Mouse (Mus musculus) spleen, embryonic (tissue): ENCODE results near the gene Padi4.

Source experiments
- CTCF ChIA-PET: fragments of 350-600 bp; sonication (Branson Sonifier 250); formaldehyde crosslinking; loops from one replicate; lab custom pipeline; 2022; lab: Charles Lee

The Padi4 gene

DNA sequence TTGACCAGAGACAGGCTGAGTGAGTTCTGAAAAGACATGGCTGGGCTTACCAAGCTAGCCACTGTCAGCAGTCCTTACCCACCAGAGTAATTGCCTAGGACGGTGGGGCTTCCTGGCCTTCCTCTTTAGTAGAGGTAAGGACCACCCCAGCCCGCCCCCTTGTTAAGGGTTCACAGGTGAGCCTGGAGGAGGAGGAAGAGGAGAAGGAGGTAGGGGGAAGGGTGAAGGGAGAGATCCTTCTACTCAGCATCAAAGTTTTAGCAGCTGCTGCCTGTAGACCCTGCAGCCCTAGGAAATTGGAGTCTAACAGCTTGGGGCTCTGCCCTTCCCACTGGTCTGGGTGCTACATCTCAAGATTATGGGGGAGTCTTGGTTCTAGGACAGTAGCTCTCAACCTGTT, 31.5 kb downstream of the Padi4 start, which contains the start of gene Padi6:
TSS of gene Padi6 (minus strand) at position 101 of the 400 bp plus-strand sequence.
- CTCF ChIA-PET = interaction anchor here (0.6 to 0.7 kb wide), 2 partner anchors 187 to 334 kb away, joined by 3 to 5 read pairs; no protein-coding TSS in a partner anchor

DNA sequence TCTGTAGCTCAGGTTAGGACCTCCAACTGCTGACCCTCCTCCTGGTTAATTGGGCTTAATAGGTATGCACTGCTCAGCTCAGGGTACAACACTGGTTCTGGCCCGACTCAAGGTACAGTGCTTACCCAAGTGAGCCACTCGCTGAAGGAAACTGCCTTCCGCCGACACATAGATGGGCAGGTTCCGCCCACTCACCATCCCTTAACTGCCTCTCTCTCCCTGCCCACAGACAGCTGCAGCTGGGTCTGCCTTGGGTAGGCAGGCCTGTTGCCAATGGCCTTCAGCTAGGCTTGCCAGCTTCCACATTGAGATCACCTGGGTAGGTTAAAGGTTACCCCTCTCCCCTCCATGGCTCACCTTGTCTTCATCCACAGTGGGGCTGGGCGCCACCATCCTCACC, 32.6 kb downstream of the Padi4 start:
- CTCF ChIA-PET = interaction anchor here (0.6 kb wide), 1 partner anchor 215 kb away, joined by 5 read pairs; no protein-coding TSS in a partner anchor

DNA sequence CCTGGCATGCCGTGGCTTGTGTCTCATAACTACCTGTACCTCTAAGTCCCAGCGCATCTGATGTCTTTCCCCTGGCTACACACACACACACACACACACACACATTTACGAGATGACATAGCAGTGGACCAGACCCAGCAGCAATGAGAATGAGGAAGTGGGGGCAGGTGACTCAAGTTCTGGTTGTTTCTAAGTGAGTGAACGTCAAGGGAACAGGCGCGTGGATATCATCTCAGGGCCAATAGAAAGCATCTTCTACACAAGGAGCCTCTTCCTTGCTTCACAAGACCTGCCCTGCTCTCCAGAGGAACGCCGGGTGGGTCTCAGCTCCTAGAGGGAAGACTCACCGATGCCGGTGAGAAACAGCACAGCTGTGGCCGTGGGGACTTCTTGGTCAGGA, 33.4 kb downstream of the Padi4 start:
- CTCF ChIA-PET = interaction anchor here (0.6 kb wide), 1 partner anchor 50 kb away, joined by 3 read pairs; no protein-coding TSS in a partner anchor

DNA sequence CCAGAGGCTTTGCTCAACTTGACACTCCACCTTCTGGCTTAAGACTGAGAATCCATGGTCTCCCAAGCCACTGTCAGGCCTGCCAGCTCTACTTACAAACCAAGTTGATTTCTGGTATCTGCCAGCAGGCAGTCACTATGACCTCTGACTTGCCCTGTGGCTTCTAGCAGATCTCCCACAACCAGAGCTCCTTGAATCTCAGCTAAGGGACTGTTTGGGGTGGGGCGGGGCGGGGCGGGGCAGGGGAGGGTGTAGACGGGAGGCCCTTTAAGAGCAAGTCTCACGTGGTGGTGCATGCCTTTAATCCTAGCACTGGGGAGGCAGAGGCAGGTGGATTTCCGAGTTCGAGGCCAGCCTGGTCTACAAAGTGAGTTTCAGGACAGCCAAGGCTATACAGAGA, 41.2 kb downstream of the Padi4 start:
- CTCF ChIA-PET = interaction anchor here (0.6 kb wide), 1 partner anchor 1486 kb away, joined by 3 read pairs; no protein-coding TSS in a partner anchor

DNA sequence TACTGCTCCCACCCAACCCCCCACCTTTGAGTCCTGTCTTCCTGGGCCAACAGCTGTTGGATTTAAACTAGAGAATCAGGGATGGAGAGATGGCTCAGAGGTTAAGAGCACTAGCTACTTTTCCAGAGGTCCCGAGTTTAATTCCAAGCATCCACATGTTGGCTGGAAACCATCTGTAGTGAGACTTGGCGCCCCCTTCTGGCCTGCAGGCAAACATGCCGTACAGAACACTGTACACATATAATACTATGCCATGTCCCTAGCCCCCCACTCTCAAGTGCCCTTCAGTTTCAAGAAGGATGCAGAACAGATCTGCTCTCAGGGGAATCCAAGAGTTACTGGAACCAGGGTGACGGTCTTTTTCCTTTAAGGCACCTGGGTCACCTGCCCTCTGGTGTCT, 42.4 kb downstream of the Padi4 start:
- CTCF ChIA-PET = interaction anchor here (0.6 to 0.7 kb wide), 3 partner anchors 26 to 213 kb away, joined by 3 to 4 read pairs (median 3); no protein-coding TSS in a partner anchor

DNA sequence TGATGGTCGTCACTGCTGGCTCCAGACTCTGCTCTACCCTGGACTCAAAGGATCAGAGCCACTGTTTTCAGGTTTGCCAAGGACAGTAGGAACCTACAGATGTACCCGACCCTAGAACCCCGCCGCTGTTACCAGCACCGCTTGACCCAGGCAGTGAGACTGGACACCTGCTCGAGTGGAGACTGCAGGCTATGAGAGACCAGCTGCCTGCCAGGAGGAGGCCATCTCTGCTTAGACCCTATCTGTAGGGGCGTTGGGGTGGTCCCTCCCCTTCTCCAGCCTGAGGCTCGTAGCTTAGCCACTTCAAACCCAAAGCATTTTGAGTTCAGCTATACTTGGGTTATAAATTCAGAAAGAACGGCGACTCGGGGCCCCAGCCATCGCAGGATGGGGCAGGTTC, 47.1 kb downstream of the Padi4 start:
- CTCF ChIA-PET = no interaction called here

DNA sequence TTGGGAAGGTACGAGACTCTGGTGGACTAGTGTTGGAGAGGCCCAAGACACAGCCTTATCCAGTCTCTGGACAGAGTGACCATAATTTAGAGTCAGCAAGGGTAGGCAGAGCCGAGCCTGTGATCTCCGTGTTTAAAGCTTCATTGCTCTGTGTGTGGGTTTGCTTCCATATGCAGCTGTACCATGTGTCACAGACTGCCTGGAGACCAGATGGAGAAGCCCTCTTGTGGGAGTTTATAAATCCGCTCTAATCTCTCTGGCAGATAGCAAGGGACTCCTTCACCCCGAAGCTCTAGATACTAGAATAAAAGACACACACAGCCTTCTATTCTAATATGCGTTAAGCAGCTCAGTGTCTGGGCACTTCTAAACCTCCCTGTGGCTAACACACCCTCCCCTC, 49.3 kb downstream of the Padi4 start:
- CTCF ChIA-PET = interaction anchor here (0.5 kb wide), 1 partner anchor 566 kb away, joined by 5 read pairs; no protein-coding TSS in a partner anchor

DNA sequence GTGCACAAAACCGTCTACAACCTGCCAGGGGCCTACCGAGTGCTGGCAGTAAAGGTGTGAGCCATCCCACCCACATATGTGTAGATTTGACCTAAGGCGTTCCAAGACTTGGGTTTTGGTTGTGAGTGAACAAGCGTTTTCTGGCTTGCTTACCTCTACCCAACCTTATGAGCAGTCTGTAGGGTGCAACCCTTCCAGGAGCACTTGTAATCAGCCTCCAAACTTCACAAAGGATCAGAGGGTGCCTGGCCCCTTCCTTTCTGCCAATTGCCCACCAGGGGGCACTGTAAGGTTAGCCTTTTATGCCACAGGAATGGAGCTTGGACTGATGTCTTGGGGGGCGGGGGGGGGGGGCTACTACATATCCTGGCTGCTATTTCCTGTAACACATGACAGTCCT, 50.2 kb downstream of the Padi4 start:
- CTCF ChIA-PET = interaction anchor here (0.8 kb wide), 1 partner anchor 91 kb away, joined by 3 read pairs; no protein-coding TSS in a partner anchor

DNA sequence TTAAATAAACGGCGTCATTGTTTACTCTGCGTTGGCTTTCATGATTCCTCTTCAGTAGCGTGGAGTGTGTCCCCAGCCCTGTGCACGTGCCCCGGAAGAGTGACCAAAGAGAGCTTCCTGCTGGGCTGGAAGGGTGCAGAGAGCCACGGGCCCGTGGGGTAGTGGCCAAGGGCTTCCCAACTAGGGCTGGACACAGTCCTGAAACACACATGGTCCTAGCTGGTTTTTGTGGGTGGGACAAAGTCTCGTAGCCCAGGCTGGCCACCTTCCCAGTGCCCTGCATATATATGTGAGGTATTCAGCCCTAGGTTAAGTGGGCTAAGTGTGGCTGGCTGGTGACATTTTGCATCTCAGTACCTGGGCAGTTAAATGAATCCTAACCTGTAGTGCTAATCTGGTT, 50.8 kb downstream of the Padi4 start:
- CTCF ChIA-PET = interaction anchor here (0.7 kb wide), 1 partner anchor 101 kb away, joined by 3 read pairs; no protein-coding TSS in a partner anchor

DNA sequence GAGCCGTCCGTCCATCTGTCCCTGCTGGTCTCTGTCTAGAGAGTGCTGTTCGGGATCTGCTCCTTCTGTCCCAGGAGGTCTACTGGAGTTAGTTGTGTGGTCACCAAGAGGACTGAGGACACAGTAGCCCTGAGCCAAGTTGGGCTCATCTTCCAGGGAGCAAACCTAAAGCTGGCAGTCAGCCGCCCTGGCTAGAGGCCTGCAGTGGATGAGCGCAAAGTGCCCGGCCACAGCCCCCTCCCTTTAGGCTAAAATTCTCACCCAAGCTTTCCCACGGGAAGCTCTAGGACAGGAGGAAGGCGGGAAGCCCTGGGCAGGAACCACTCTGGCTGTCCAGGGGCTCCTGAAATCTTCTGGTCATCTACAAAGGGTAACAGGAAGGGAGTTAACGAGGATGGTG, 51.3 kb downstream of the Padi4 start:
- CTCF ChIA-PET = interaction anchor here (0.7 kb wide), 1 partner anchor 101 kb away, joined by 3 read pairs; no protein-coding TSS in a partner anchor

DNA sequence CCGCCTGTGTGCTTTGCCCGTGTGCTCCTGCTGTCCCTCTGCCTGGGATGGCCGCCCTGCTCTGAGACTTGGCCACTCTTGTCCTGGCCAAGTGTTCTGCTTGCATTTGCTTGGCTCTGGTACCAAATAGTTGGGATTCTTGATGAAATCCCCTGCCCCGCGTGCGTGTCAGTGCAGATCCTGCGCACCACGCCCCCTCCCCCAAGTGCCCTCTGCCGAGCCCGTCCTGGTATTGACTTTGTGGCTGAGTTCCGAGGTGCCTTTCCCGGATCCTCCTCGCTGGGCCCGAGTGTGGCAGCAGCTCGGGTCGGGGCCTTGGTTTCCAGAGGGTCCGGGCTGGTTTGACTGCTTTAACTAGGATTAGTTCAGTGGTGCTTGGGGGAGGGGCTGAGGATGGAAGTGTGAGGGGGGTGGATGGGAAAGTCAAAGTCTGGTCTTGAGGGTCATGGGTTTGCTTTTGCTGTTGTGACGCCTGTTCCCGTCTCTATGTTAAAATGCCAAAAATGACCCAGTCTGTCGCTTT, 52.0 kb downstream of the Padi4 start:
- CTCF ChIA-PET = no interaction called here

DNA sequence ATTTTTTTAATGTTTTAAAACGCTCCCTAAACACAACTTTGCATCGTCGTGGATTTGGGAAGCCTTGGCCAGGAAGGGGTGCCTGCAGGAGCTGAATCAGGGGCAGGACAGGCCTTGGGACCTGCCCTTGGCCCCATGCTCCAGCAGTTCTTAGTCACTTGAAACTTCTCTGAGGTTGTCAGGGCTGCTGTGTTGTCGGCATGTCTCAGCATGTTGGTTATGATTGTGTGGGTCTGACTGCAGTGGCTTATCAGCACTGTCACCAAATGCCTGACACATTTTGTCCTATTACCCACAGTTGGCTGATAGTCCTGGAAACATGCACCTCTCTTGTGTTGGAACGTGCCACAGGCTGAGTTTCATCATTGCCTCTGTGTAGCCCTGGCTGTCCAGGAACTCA, 53.9 kb downstream of the Padi4 start:
- CTCF ChIA-PET = interaction anchor here (0.6 kb wide), 1 partner anchor 382 kb away, joined by 3 read pairs; no protein-coding TSS in a partner anchor

DNA sequence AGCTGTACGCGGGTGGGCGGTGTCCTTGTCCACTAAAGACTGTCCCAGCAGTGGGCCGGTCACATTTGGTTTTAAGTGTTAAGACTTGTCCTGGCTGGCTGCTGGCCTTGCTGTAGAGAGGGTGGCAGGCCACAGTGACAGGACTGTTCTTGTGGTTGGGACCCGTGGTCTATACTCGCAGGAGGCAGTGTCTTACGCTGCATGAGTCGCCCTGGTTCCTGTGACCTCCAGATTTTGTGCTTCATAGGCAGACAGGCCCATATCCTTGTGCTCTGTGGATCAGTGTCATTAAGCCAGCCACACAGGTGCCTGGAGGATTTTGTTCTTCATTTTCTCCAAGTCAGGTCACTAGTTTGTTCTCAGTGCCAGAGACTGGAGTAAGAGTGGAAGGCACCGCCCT, 55.6 kb downstream of the Padi4 start:
- CTCF ChIA-PET = interaction anchor here (0.6 kb wide), 2 partner anchors 13 to 50 kb away, joined by 3 read pairs; no protein-coding TSS in a partner anchor

DNA sequence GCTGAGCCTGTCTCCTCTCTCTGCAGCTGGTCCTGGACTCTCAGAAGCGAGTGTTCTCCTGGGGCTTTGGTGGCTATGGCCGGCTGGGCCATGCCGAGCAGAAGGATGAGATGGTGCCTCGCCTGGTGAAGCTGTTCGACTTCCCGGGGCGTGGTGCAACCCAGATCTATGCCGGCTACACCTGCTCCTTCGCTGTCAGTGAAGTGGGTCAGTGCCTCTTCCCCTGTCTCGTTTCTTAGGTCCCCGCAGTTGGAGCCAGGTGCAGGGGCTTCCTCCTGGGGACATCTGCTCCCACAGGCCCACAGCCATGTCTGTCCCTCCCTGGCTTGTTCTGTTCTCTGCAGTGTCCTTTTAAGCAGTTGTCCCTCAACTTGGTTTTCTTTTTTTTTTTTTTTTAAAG, 57.0 kb downstream of the Padi4 start:
- CTCF ChIA-PET = no interaction called here

DNA sequence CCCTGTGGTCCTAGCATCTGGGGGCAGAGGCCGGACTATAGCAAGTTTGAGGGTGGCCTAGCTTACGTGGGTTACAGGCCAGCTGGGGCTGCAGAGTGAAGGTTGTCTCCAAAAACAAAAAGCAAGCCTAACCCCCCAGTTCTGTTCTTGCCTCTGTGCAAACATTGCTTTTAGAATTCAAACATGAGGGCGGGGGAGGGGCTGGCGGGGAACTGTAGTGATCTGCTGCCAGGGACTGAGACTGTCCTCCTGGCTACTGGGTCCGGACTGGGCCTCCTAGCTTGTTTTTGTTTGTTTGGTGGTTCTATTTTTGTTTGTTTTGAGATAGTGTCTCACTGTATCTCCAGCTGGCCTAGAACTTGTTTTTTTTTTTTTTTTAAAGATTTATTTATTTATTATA, 59.5 kb downstream of the Padi4 start:
- CTCF ChIA-PET = no interaction called here

DNA sequence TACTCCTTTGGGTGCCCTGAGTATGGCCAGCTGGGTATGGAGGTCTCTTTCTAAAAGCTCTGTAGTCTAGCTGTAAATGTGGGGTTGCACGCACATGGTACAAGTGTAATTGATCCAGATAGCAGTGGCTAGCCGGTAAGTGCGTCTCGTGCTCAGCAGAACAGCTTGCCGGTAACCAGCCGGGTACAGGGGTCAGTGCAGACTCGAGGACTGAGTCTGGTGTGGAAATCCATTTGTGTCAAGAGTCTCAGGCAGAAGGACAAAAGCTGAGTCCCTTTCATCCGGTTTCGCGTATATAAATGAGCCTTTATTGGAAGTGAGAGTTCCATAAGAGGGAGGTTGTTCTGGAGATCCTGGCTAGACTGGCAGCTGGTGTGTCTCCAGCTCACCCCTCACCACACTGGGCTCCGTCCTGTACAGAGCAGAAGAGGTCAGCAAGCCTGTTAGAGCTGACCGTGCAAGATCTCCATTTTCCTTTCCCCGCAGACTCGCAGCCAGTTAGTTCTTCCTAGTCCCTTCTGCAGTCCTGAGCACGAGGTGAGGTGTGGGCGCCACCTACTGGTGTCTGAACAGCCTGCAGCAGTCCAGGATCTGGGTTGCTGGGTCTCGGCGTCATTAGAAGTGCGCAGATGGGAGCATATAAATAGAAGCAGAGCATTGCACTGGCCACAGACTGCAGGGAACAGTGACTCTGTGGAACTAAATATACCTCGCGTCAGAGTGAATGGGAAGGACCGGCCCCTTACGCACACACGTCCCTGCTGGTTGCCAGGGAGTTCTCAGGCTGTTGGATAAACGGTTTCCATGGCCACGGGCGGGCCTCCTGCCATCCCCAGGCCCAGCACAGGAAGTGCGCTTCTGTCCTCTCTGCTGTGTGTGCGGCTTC, 60.3 kb downstream of the Padi4 start:
- CTCF ChIA-PET = interaction anchor here (0.6 kb wide), 1 partner anchor 37 kb away, joined by 3 read pairs; no protein-coding TSS in a partner anchor

DNA sequence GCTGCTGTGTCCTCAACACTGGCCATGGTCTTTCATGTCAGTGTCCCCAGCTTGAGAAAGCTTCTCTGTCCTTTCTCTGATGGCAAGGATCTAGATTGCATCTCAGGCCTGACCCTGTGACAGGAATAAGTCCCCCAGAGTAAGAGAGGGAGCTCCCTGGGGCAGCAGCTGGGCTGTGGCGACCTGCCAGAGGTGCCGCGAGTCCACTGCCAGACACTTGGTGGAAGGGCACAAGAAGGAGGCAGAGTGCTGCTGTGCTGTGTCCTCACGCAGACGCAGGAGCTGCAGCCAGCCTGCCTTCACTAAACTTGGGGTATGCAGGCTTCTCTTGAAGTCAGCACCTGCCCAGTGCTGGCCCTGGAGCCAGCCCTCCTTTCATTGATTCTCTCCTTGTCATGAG, 62.7 kb downstream of the Padi4 start:
- CTCF ChIA-PET = no interaction called here

DNA sequence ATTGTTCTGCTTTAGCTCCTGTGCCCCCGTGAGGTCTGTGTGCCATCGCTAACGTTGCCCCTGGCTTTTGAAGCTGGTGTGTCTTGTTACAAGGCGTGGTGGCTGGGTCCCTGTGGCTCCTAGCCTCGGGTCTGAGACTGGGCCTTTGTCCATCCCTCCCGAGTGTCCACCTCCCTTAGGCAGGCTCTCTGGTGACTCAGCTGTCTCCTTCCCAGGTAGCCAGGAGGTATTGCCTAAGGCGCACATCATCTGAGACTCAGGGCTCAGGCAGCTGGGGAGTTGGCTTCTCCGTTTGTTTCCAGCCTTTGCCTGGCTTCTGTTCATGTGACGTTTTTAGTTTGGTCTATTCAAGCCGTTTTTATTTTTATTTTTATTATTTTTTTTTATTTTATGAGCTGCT, 63.3 kb downstream of the Padi4 start:
- CTCF ChIA-PET = no interaction called here

DNA sequence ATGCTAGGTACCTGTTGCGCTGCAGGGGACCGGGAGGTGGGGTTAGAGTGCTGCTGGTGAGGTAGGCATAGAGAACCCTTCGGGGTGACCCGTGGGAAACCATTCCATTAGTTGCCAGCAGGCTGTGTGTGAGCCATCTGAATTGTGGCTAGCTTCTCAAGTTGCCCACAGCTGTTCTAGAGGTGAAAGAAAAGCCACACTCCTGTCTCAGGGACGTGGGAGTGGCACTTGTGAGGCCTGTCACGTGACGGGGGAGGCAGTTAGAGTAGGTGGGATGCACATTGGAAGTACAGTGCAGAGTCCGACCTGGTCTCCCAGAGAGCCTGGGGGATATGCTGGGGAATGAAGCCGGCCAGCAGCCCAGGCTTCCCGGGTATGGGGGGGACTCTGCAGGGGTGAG, 64.4 kb downstream of the Padi4 start:
- CTCF ChIA-PET = no interaction called here

DNA sequence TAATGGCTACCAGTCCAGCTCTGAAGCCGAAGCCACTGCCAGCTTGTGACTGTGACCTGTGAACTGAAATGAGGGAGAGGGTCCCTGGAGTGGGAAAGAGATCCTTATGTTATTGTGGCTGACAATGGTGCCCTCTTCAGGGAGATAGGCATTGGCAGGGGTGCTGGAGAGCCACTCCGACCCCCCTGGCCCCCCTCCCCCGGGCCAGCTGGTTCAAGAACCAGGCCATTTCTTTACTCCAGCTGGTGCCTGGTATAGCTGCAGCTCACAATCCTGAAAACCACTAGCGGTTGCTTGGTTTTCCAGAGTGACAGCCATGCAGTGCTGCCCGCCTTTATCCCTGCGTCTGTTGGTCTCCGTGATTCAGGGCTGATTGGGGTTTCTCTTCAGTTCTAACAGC, 64.9 kb downstream of the Padi4 start:
- CTCF ChIA-PET = no interaction called here

DNA sequence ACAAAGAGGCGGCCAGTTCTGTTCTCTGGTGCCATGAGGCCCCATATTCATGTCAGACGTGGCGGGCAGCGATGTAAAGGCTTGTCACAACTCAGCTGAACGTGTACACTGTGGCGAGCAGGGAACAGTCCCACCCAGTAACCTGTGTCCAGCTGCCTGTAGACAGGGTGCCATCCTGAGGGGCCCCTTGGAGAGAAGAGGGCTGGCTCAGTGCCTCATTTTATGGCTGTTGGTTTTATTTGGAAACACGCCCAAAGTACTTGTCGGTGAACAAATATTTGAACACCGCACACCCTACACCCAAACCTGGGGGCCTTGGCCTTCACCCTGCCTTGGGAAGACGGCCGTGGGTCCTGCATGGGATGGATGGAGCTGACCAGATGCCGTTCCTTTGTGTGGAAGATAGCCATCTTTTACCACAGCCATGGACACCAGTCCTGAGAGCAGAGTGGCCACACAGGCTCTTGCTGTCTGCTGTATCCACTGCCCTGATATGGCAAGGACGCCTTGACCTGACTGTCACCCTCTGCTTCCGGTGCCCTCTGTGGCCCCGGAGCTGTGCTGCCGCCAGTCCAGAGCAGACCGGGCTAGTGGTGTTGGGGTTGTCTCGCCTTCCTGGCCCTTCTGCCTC, 65.6 kb downstream of the Padi4 start:
- CTCF ChIA-PET = no interaction called here

DNA sequence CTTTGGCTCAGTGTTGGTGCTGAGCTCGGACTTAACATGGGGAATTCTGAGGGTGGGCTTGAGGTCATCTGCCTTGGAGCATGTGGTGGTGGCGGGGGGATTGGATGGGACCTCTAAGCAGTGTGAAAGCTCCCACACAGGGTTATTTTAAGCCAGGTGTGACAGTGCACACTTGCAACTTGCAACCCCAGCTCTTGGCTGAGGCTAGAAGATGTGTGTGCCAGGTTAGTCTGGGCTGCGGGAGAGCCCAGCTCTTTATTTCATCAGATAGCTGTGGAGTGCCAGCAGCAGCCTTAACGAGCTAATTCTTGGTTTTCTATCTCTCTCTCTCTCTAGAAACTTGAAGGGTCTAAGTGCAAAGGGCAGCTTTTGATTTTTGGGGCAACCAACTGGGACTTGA, 66.4 kb downstream of the Padi4 start:
- CTCF ChIA-PET = no interaction called here
